In the genomic region with DNA sequence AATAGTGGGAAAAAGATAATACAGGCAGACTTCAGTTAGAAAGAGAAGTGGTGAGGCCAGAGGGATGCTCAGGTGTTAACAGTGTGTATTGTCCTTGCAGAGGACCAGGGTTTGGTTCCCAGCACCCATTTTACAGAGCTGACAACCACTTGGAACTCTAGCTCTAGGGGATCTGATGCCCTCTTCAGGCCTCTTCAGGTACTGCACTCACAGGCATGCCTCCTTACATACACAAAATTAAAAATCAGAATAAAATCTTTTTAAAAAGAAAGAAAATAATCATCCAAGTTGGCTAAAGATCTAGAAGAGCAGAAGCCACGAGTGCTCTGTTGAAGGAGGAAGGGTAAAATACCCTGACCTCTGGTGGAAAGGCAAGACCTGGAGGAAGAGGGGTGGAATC, we compare ENCODE assay signal across 25 mouse cellular contexts.
A peak's percentile ranks its signal among the peaks of the same experiment; 100 is the strongest.
DNase-seq lines count a peak whose midpoint lies in the region; TF ChIP-seq lines count a peak whose summit lies in the region.
"Had no signal": no experiment of that assay in that cellular context is flagged by ENCODE, and none has a peak within 500 bp of the region (broad histone marks: within the 10 kb centered on the region; RNA-seq: fewer than 3 reads in every experiment).

No protein-coding gene starts in this region.

- H3K27me3 ChIP-seq in E14TG2a.4 (ENCODE audit: insufficient read depth, low read length): no peaks in the 10 kb centered on the region
- no peaks in the 10 kb centered on the region for H3K27me3 ChIP-seq in limb, embryonic 10.5 days (ENCODE audit: low read depth, poor library complexity, severe bottlenecking)
- H3K27me3 ChIP-seq: CH12.LX; embryonic facial prominence, embryonic 12.5 days; embryonic facial prominence, embryonic 15.5 days; heart, embryonic 12.5 days; heart, embryonic 15.5 days; hindbrain, embryonic 13.5 days; intestine, embryonic 15.5 days had no signal

- no peaks in the 10 kb centered on the region for H3K4me1 ChIP-seq in E14TG2a.4 (replicated peaks; ENCODE audit: low read depth, low read length)
- H3K4me1 ChIP-seq in limb, embryonic 10.5 days: peaks cover 24% of the 10 kb centered on the region
- H3K4me1 ChIP-seq: embryonic facial prominence, embryonic 12.5 days; embryonic facial prominence, embryonic 15.5 days; heart, embryonic 12.5 days; heart, embryonic 15.5 days; hindbrain, embryonic 10.5 days; intestine, embryonic 15.5 days had no signal

- TF ChIP-seq CTCF in left cerebral cortex, adult 2 months (IDR thresholded peaks at IDR 0.05): peak; percentile 18
- peak; percentile 59 for TF ChIP-seq CTCF in E14TG2a.4 (conservative IDR thresholded peaks at IDR 0.05; ENCODE audit: low read length)

- intact Hi-C loops in left cerebral cortex, adult 2 months (cut with DNase I): no loop called here
- intact Hi-C loops in left cerebral cortex, postnatal 10 days (cut with DNase I): no loop called here

- 89% methylated on average over 1 of the region's 1 CpGs for WGBS in limb, embryonic 10.5 days

- peaks cover 8% of the 10 kb centered on the region for H3K9me3 ChIP-seq in E14TG2a.4 (ENCODE audit: low read length)
- no peaks in the 10 kb centered on the region for H3K9me3 ChIP-seq in limb, embryonic 10.5 days (replicated peaks)
- H3K9me3 ChIP-seq: embryonic facial prominence, embryonic 15.5 days; intestine, embryonic 15.5 days had no signal

- H3K27ac ChIP-seq in left cerebral cortex, adult 2 months: no peak overlapping the region
- H3K27ac ChIP-seq in limb, embryonic 10.5 days: no peak overlapping the region
- H3K27ac ChIP-seq: embryonic facial prominence, embryonic 12.5 days; embryonic facial prominence, embryonic 15.5 days; heart, embryonic 15.5 days; hindbrain, embryonic 10.5 days; hindbrain, embryonic 13.5 days; intestine, embryonic 15.5 days had no signal

- no peak overlapping the region for H3K4me3 ChIP-seq in left cerebral cortex, adult 2 months
- H3K4me3 ChIP-seq in E14TG2a.4 (replicated peaks; ENCODE audit: low read length): no peak overlapping the region
- H3K4me3 ChIP-seq in limb, embryonic 10.5 days: no peak overlapping the region
- H3K4me3 ChIP-seq: embryonic facial prominence, embryonic 12.5 days; embryonic facial prominence, embryonic 15.5 days; heart, embryonic 12.5 days; heart, embryonic 15.5 days; hindbrain, embryonic 10.5 days; hindbrain, embryonic 13.5 days; intestine, embryonic 15.5 days had no signal

- peak; percentile 51 for DNase-seq in heart, adult 11 months
- no peak for DNase-seq in heart, adult 18-20 months
- DNase-seq in left cerebral cortex, adult 2 months (ENCODE audit: extremely low spot score in 1 of 2, low spot score in 2 of 2): no peak
- no peak for DNase-seq in left cerebral cortex, postnatal 10 days (ENCODE audit: extremely low spot score in 1 of 2, low spot score in 2 of 2)
- DNase-seq in limb, embryonic 10.5 days (ENCODE audit: low spot score): peak; percentile 23
- DNase-seq in embryo, embryonic 10 days (ENCODE audit: low spot score): no peak
- DNase-seq: adrenal gland, postnatal 10 days; adrenal gland, postnatal 36 days; B cell, adult 2 months; cerebellum, adult 18-20 months; cerebellum, adult 9-10 months; cerebellum, postnatal 14 days; forebrain, postnatal 0 days; gastrocnemius, postnatal 36 days; heart, postnatal 10 days; heart, postnatal 36 days had no signal

- H3K36me3 ChIP-seq in E14TG2a.4 (ENCODE audit: insufficient read depth, low read length): no peaks in the 10 kb centered on the region
- 0 out of 2 replicates have a peak, but pooled peaks cover 5% of the 10 kb centered on the region for H3K36me3 ChIP-seq in limb, embryonic 10.5 days
- H3K36me3 ChIP-seq: embryonic facial prominence, embryonic 12.5 days; heart, embryonic 12.5 days; heart, embryonic 15.5 days; hindbrain, embryonic 10.5 days; hindbrain, embryonic 13.5 days; intestine, embryonic 15.5 days had no signal

Comparison
In these comparisons a context has a peak if more than half of its experiments do, and no peak if none do; other contexts are left out.
1. DNase-seq: peak in heart, adult 11 months (single experiment) and limb, embryonic 10.5 days (single experiment); none in heart, adult 18-20 months (0 of 2), left cerebral cortex, adult 2 months (0 of 2), left cerebral cortex, postnatal 10 days (0 of 2) and embryo, embryonic 10 days (single experiment).